Mouse (Mus musculus) CH12.LX (cell line): Measurements from ENCODE around the gene Mmrn2. TPM values are rescaled to one million over a fixed set of nuclear protein-coding genes. Genes with fewer than 3 reads are reported as not detected.

Source experiments
- DNase-seq: peaks from one replicate; pipeline ENCODE4 v3.0.0-alpha.2; 2013; ENCODE audit errors: extremely low read depth
- H3K27ac ChIP-seq: 2 replicates; pipeline ENCODE4 v1.5.1; 2012; ENCODE audit warnings: low read depth, mild to moderate bottlenecking, control low read depth, moderate library complexity; ENCODE audit not compliant: insufficient read depth
- H3K27me3 ChIP-seq: replicated peaks from 2 replicates; pipeline ENCODE3; 2012; ENCODE audit warnings: inconsistent platforms
- H3K36me3 ChIP-seq, 2 experiments: replicated peaks in 1 of 2; 2 replicates each; pipeline versions ENCODE3 to v1.6.1; 2012; ENCODE audit warnings: inconsistent platforms in 1 of 2, low read length in 1 of 2, mild to moderate bottlenecking in 1 of 2, mixed read lengths in 1 of 2, moderate library complexity in 1 of 2; ENCODE audit not compliant: control insufficient read depth in 1 of 2, insufficient read depth in 1 of 2
- H3K4me1 ChIP-seq, 2 experiments: 2 replicates each; pipeline ENCODE4 v1.6.1; 2012; ENCODE audit warnings: inconsistent platforms in 1 of 2, moderate library complexity in 1 of 2; ENCODE audit not compliant: insufficient read depth in 2 of 2, control insufficient read depth in 1 of 2
- H3K4me2 ChIP-seq: 2 replicates; pipeline ENCODE4 v1.6.1; 2012; ENCODE audit warnings: low read depth, mild to moderate bottlenecking, control low read depth; ENCODE audit not compliant: poor library complexity, insufficient read depth, severe bottlenecking
- H3K4me3 ChIP-seq, 3 experiments: fragments of 150-350 bp in 1 of 3; sonication (generic) in 1 of 3; replicated peaks in 1 of 3; 2 replicates each; pipeline versions ENCODE3 to v1.5.1; 2011 to 2012; ENCODE audit warnings: low read depth in 2 of 3, low read length in 2 of 3, mild to moderate bottlenecking in 2 of 3, moderate library complexity in 2 of 3, control low read depth in 1 of 3, improper control_type of control experiment in 1 of 3, inconsistent platforms in 1 of 3, mixed read lengths in 1 of 3; ENCODE audit not compliant: poor library complexity in 1 of 3
- H3K79me2 ChIP-seq: replicated peaks from 2 replicates; pipeline ENCODE4 v1.6.1; 2012; ENCODE audit warnings: mild to moderate bottlenecking, moderate library complexity; ENCODE audit not compliant: control insufficient read depth, poor library complexity, insufficient read depth, severe bottlenecking; ENCODE audit errors: extremely low read depth
- H3K9ac ChIP-seq: 2 replicates; pipeline ENCODE4 v1.6.1; 2012; ENCODE audit warnings: low read depth, mild to moderate bottlenecking, control low read depth, moderate library complexity; ENCODE audit not compliant: insufficient read depth
- H3K9me3 ChIP-seq: replicated peaks from 2 replicates; pipeline ENCODE3; 2012; ENCODE audit warnings: low read length, inconsistent platforms, mixed read lengths
- BHLHE40 ChIP-seq: IDR thresholded peaks from 2 replicates; pipeline ENCODE4 v1.6.1; 2011; ENCODE audit warnings: mild to moderate bottlenecking, low read depth, low read length, improper control_type of control experiment
- CHD1 ChIP-seq: IDR thresholded peaks from 2 replicates; pipeline ENCODE4 v1.6.1; 2012; ENCODE audit warnings: low read depth, low read length, improper control_type of control experiment, inconsistent platforms
- CHD2 ChIP-seq: IDR thresholded peaks from 2 replicates; pipeline ENCODE4 v1.6.1; 2011; ENCODE audit warnings: low read length, improper control_type of control experiment
- CTCF ChIP-seq, 2 experiments: IDR thresholded peaks in 1 of 2; conservative IDR thresholded peaks in 1 of 2; 2 replicates each; pipeline ENCODE4 v1.5.1; 2011 to 2012; ENCODE audit warnings: low read depth in 2 of 2, low read length in 2 of 2, improper control_type of control experiment in 1 of 2, inconsistent platforms in 1 of 2, mild to moderate bottlenecking in 1 of 2, moderate library complexity in 1 of 2
- ELF1 ChIP-seq: IDR thresholded peaks from 2 replicates; pipeline ENCODE4 v1.6.1; 2014; ENCODE audit warnings: low read depth, mild to moderate bottlenecking, inconsistent platforms, low read length, improper control_type of control experiment
- EP300 ChIP-seq: IDR thresholded peaks from 2 replicates; pipeline ENCODE4 v1.6.1; 2011; ENCODE audit warnings: low read length, improper control_type of control experiment
- ETS1 ChIP-seq: conservative IDR thresholded peaks from 2 replicates; pipeline ENCODE4 v1.6.1; 2012; ENCODE audit warnings: low read depth, mild to moderate bottlenecking, inconsistent platforms, low read length, improper control_type of control experiment, moderate library complexity
- GABPA ChIP-seq: IDR thresholded peaks from 2 replicates; pipeline ENCODE4 v1.6.1; 2012; ENCODE audit warnings: low read depth, low read length, improper control_type of control experiment, inconsistent platforms; ENCODE audit not compliant: insufficient replicate concordance
- HCFC1 ChIP-seq: IDR thresholded peaks from 2 replicates; pipeline ENCODE4 v1.6.1; 2012; ENCODE audit warnings: low read depth, mild to moderate bottlenecking, inconsistent platforms, low read length, improper control_type of control experiment
- JUND ChIP-seq: conservative IDR thresholded peaks from 2 replicates; pipeline ENCODE4 v1.6.1; 2011; ENCODE audit warnings: low read depth, low read length, improper control_type of control experiment
- KAT2A ChIP-seq: IDR thresholded peaks from 2 replicates; pipeline ENCODE4 v1.6.1; 2012; ENCODE audit warnings: low read length, improper control_type of control experiment, inconsistent platforms; ENCODE audit not compliant: insufficient replicate concordance
- MAX ChIP-seq: IDR thresholded peaks from 2 replicates; pipeline ENCODE4 v1.6.1; 2011; ENCODE audit warnings: low read length, improper control_type of control experiment
- MAZ ChIP-seq: IDR thresholded peaks from 2 replicates; pipeline ENCODE4 v1.6.1; 2012; ENCODE audit warnings: low read depth, mild to moderate bottlenecking, inconsistent platforms, low read length, improper control_type of control experiment, moderate library complexity
- MEF2A ChIP-seq: IDR thresholded peaks from 2 replicates; pipeline ENCODE4 v1.6.1; 2014; ENCODE audit warnings: low read depth, mild to moderate bottlenecking, inconsistent platforms, low read length, improper control_type of control experiment, borderline replicate concordance
- MXI1 ChIP-seq: IDR thresholded peaks from 2 replicates; pipeline ENCODE4 v1.6.1; 2011; ENCODE audit warnings: mild to moderate bottlenecking, low read depth, low read length, improper control_type of control experiment
- PAX5 ChIP-seq: IDR thresholded peaks from 2 replicates; pipeline ENCODE4 v1.6.1; 2012; ENCODE audit warnings: low read length, inconsistent platforms, mixed read lengths
- POLR2A ChIP-seq: IDR thresholded peaks from 2 replicates; pipeline ENCODE4 v1.6.1; 2011; ENCODE audit warnings: low read depth, mild to moderate bottlenecking, improper control_type of control experiment, low read length
- RAD21 ChIP-seq: IDR thresholded peaks from 2 replicates; pipeline ENCODE4 v1.6.1; 2011; ENCODE audit warnings: low read depth, mild to moderate bottlenecking, low read length, improper control_type of control experiment, moderate library complexity
- RCOR1 ChIP-seq: conservative IDR thresholded peaks from 2 replicates; pipeline ENCODE4 v1.6.1; 2012; ENCODE audit warnings: low read depth, mild to moderate bottlenecking, inconsistent platforms, low read length, improper control_type of control experiment
- SIN3A ChIP-seq: IDR thresholded peaks from 2 replicates; pipeline ENCODE4 v1.6.1; 2012; ENCODE audit warnings: low read length, improper control_type of control experiment, inconsistent platforms
- SMC3 ChIP-seq: IDR thresholded peaks from 2 replicates; pipeline ENCODE4 v1.6.1; 2011; ENCODE audit warnings: low read depth, low read length, improper control_type of control experiment
- TCF12 ChIP-seq: IDR thresholded peaks from 2 replicates; pipeline ENCODE4 v1.6.1; 2014; ENCODE audit warnings: low read depth, mild to moderate bottlenecking, inconsistent platforms, low read length, improper control_type of control experiment
- USF1 ChIP-seq: IDR thresholded peaks from 2 replicates; pipeline ENCODE4 v1.6.1; 2014; ENCODE audit warnings: low read depth, mild to moderate bottlenecking, inconsistent platforms, low read length, improper control_type of control experiment
- ZC3H11A ChIP-seq: IDR thresholded peaks from 2 replicates; pipeline ENCODE4 v1.6.1; 2012; ENCODE audit warnings: low read depth, mild to moderate bottlenecking, inconsistent platforms, low read length, improper control_type of control experiment
- ZKSCAN1 ChIP-seq: IDR thresholded peaks from 2 replicates; pipeline ENCODE4 v1.6.1; 2012; ENCODE audit warnings: low read depth, inconsistent platforms, low read length, improper control_type of control experiment, borderline replicate concordance
- ZNF384 ChIP-seq: IDR thresholded peaks from 2 replicates; pipeline ENCODE4 v1.6.1; 2012; ENCODE audit warnings: low read depth, low read length, improper control_type of control experiment, inconsistent platforms
- dilution Hi-C: fragments of 300-500 bp; cut with MboI; formaldehyde crosslinking; loops from 2 replicates; pipeline ENCODE4 v1.14.3; 2020; ENCODE audit warnings: low sequenced_read_pairs; ENCODE audit not compliant: extremely low pct_unique_long_range_greater_than_20kb, extremely low pct_ligation_motif_present
- in situ Hi-C: fragments of 300-500 bp; cut with MboI; formaldehyde crosslinking; loops from 3 replicates; pipeline ENCODE4 v1.14.3; 2019; ENCODE audit warnings: low sequenced_read_pairs, low pct_ligation_motif_present, low pct_unique_long_range_greater_than_20kb, mixed read lengths
- polyA plus RNA-seq: library from polyadenylated mRNA; unstranded; fragments of >175 nt; gene quantifications from 2 replicates; pipeline ENCODE4 v1.2.1, GENCODE M21; 2012; ENCODE audit warnings: low read depth; ENCODE audit not compliant: insufficient read length
- total RNA-seq, 2 experiments: library from RNA; depleted of rRNA; stranded (reverse); fragments of 300-350 nt in 1 of 2; fragments of >200 nt in 1 of 2; gene quantifications; 2 replicates each; pipeline ENCODE4 v1.2.3; 2012 to 2014

The Mmrn2 gene
- total and polyA plus RNA-seq, 3 experiments = 0.06 TPM; not detected in 2

- Histone ChIP-seq H3K9me3 (peaks cover 7% of the 10 kb centered on the region), H3K36me3 (no peaks in the 10 kb centered on the region), H3K27ac (no peak overlapping the region), H3K9ac (no peak overlapping the region), H3K4me1 (no peaks in the 10 kb centered on the region), H3K79me2 (no peaks in the 10 kb centered on the region), H3K4me2 (no peak overlapping the region), H3K27me3 (no peaks in the 10 kb centered on the region), H3K4me3 (no peak overlapping the region)
- in situ Hi-C loops = loop anchor here (10.0 kb wide), 2 partner anchors 195 to 285 kb away; partner anchors contain the start of gene Anxa8
- TF ChIP-seq JUND (no peak), PAX5 (no peak), SMC3 (peak; percentile 57), RAD21 (peak; percentile 38), CTCF (conservative IDR thresholded peaks at IDR 0.05 in 1 of 2, IDR thresholded peaks at IDR 0.05 in 1 of 2; ENCODE audit: low read depth in 2 of 2, low read length in 2 of 2) (peak in 1 of 2 experiments; percentile 66; a peak in 2 of 4 replicates)
- no peak for DNase-seq
- dilution Hi-C loops = no loop called here
These were observed 5.1 kb upstream of the Mmrn2 start for GRCm38 (mm10) chr14:34370203-34370602.

GRCm38 (mm10) chr14:34370921-34371320, 4.3 kb upstream of the Mmrn2 start:
- no peak overlapping the region for H3K4me2 ChIP-seq

GRCm38 (mm10) chr14:34371763-34372162, 3.5 kb upstream of the Mmrn2 start:
- Histone ChIP-seq H3K4me1 (no peaks in the 10 kb centered on the region), H3K36me3 (no peaks in the 10 kb centered on the region), H3K4me3 (no peak overlapping the region), H3K9me3 (no peaks in the 10 kb centered on the region), H3K27me3 (no peaks in the 10 kb centered on the region)
- in situ Hi-C loops = loop anchor here (10.0 kb wide), 2 partner anchors 193 to 287 kb away; partner anchors contain the start of gene Anxa8
- DNase-seq = no peak
- TF ChIP-seq ELF1 = no peak
- TF ChIP-seq CTCF (conservative IDR thresholded peaks at IDR 0.05 in 1 of 2, IDR thresholded peaks at IDR 0.05 in 1 of 2; ENCODE audit: low read depth in 2 of 2, low read length in 2 of 2) = no peak
- no peak for TF ChIP-seq KAT2A
- no peak for TF ChIP-seq ZNF384
- TF ChIP-seq, all 38 proteins: peak for 0
- Histone ChIP-seq H3K27ac (no peak overlapping the region), H3K9ac (no peak overlapping the region), H3K4me2 (no peak overlapping the region), H3K79me2 (no peaks in the 10 kb centered on the region)
- dilution Hi-C loops = no loop called here

More at GRCm38 (mm10) chr14:34370921-34371320, 4.3 kb upstream of the Mmrn2 start:
- H3K36me3 ChIP-seq = no peaks in the 10 kb centered on the region
- dilution Hi-C loops = no loop called here
- H3K27ac ChIP-seq = no peak overlapping the region
- no peak overlapping the region for H3K9ac ChIP-seq
- in situ Hi-C loops = loop anchor here (10.0 kb wide), 2 partner anchors 194 to 286 kb away; partner anchors contain the start of gene Anxa8
- no peaks in the 10 kb centered on the region for H3K27me3 ChIP-seq
- no peaks in the 10 kb centered on the region for H3K79me2 ChIP-seq
- H3K9me3 ChIP-seq = peaks cover under 1% of the 10 kb centered on the region
- no peak for DNase-seq
- TF ChIP-seq GABPA (no peak), BHLHE40 (no peak), MXI1 (no peak), ZKSCAN1 (no peak), MAX (no peak), CHD1 (no peak), SMC3 (no peak), ETS1 (no peak), POLR2A (no peak), HCFC1 (no peak), ZC3H11A (no peak), TCF12 (no peak), RCOR1 (no peak), PAX5 (no peak), CHD2 (no peak), MEF2A (no peak), USF1 (no peak), MAZ (no peak), SIN3A (no peak), EP300 (no peak)
- no peak overlapping the region for H3K4me3 ChIP-seq
- no peaks in the 10 kb centered on the region for H3K4me1 ChIP-seq
